Mouse (Mus musculus) frontal cortex, postnatal 25 days (tissue): ENCODE measurements around the gene Tmem218.
A peak's percentile ranks its signal among the peaks of the same experiment; 100 is the strongest.

Source experiments
- DNase-seq, 2 experiments: peaks; one replicate each; pipeline ENCODE4 v3.0.0; 2022; ENCODE audit warnings: low spot score in 2 of 2

Gene Tmem218

DNA sequence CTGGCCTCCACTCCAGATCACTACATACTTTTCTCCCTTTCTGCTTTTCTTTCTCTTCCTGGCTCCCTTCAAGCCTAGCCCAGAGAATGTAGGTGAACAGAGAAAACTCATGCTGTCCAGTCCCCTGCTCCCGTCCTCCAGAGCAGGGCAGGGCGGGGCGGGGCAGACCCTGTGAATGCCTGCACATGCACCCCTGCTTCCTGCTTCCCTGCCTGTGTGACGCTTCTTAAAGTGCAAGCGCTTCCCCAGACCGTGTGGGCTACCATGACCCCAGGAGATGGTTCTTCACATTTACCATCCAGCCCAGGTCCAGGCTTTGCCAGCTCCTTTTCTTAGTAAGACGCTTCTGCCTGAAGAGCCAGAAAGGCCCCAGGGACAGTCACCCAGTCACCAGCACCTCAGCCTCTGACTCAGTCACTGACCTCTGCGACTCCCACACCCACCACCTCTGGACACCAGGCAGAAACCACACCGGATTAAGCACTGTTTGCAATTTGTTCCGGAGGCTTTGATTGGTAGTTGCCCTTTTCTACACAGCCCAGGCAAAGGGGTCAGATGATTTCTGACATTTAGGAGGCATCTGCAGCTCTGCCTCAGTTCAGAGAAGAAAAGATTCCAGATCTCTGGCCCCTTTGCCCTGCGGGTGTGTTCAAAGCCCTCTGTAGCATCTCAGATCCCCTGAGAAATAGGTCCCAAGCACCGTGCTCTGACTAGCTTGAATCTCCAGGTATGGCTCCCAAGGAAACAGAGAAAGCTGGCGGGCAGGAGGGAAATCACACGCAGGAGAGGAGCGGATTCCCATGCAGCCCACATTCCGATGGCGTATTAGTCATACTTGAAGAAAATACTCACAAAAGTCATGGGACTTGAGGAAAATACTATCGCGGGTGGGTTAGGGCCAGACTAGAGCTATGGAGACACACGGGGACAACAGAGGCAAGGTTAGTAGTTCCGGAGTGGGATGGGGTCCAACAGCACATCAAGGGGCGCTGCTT is 24.5 kb downstream of the Tmem218 start:
- no peak for DNase-seq

DNA sequence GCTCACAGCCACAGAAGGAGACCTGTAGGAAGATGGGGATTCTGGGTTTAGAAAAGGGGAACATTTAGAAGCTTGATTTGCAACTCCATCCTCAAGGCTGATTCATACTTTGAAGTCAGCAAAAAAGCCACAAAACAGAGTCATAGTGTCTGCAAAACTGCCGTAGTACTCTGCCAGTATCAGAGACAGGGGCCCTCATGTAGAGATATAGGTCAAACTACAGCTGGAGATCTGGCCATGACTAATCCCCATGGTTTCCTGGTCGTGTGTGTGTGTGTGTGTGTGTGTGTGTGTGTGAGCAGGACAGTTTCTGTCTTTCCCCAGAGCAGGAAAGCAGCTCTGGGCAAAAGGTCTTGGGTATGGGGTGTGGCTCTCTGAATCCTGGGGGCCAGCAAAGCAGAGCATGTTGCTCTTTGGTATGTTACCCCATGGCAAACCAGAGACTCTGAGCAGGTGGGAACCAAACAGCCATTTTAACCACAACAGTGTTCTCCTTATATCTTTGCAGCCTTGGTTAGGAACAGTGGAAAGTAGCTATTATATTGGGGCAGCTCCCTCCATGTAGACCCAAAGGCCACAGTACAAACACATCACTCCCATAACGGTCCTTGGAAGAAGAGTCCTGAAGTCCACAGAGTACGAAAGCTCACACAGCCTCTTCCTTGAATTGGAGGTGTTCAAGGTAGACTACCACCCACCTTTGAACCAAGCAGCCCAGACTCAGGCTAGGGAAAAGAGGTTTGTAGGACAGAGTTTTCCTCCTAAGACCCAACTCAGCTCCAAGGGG is 28.1 kb downstream of the Tmem218 start:
- DNase-seq, result no peak

- DNase-seq, result no peak
These were observed 34.7 kb downstream of the Tmem218 start for GRCm38 (mm10) chr9:37242764-37243163.

DNA sequence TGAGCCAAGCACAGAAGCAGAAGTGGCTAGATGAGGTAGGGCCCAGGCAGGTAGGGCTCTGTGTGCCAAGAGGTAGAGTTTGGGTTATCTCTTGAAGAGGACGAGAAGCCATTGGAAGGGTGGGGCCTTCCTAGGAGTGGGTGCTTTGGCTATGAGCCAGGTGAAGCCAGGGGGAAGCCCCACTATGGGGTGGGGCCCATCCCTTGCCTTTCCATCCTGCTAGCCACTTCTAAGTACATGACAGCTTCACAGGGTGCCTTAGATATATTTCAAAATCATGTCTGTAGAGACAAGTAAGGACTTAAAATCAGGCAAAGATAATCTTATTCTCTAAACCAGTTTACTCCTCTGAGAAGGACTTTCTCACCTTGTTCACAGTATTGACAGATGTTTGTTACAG is 36.6 kb downstream of the Tmem218 start:
- no peak for DNase-seq

- no peak for DNase-seq
These were observed 37.4 kb downstream of the Tmem218 start for GRCm38 (mm10) chr9:37245404-37245803.

GRCm38 (mm10) chr9:37245810-37246209 is 37.8 kb downstream of the Tmem218 start:
- no peak for DNase-seq

GRCm38 (mm10) chr9:37247429-37247828 is 39.4 kb downstream of the Tmem218 start:
- DNase-seq, result no peak

GRCm38 (mm10) chr9:37248381-37248906 is 40.4 kb downstream of the Tmem218 start:
- no peak for DNase-seq

GRCm38 (mm10) chr9:37249976-37250375 is 42.0 kb downstream of the Tmem218 start:
- DNase-seq, result no peak

DNA sequence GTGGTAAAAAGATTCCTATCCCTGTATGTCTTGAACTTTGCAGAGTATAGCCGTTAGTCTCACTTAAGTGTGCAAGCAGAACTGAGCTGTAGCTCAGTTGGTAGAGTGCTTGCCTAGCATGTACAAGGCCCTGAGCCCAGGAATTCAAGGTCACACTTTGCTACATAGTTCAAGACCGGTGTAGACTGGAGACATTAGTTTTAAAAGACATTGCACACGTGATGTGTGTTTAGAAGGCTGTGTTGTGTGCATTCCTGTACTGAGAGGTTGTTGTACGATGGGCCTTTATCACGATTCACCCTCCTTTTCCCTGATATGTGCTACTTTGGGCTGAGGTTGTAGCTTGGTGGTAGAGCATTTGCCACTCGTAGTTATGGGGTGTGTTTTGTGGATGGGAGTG is 42.6 kb downstream of the Tmem218 start:
- DNase-seq, result no peak

DNA sequence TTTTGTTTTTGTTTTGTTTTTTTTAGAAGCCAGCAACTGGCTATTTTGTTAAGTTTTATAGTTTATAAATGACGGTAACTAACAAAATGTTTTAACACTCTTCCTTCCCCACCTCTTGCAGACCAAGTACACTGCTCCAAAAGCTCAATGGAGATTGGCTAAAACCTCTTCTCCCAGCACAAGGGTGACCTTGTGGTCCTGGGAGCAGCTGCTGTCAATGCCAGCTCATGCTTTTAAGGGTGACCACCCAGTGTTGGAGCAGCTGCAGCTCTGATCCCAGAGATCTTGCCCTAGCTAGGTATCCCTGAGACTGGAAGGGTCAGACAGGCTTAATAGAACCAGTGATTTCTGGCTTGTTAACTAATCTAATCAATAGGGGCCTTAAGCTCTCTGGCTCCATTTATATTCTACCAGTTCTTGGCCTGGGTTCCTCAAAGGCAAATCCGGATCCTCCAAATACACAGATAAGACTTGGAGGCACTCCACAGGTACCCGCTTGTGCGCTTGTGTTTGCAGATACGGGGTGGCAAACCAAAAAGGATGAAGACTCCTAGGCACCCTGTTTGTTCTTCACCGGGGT is 46.6 kb downstream of the Tmem218 start:
- no peak for DNase-seq

DNA sequence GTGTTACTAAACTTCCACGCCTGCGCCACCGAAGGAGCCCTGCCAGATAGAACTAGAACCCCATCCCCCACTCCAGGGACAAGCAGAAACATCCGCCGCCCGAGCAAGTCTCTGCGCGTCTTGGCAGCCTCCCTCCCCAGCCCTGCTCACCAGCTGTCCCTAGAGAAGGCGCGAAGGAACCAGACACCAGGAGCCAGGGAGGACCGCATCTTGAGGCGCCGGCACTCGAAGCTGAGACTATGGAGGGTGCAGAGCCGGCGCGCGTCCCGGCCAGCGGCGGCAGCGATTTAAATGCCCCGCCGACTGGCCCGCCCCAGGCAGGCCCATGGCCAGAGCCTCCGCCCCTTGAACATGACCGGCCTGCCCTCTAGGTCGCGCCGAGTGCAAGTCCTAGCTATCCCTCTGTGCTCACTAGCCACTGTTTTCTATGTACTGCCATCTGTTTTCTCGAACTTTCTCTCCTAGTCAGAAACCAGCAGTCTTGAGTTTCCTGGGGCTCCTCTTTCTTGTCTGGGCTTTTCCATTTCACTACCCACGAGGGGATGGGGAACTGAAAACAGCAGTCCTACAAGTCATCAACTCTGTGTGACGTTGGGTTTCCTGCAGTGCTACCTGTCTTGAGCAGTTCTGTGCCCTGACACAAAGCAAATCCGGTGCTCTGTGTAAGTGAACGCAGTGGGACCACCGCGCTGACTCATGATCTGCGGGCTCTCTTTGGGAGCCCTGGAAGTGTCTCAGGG is 47.3 kb downstream of the Tmem218 start, which contains the start of gene Slc37a2:
Slc37a2 (minus strand) TSS at position 590 of the 740 bp plus-strand sequence.
- DNase-seq, result peak in 1 of 2 experiments; percentile 60

DNA sequence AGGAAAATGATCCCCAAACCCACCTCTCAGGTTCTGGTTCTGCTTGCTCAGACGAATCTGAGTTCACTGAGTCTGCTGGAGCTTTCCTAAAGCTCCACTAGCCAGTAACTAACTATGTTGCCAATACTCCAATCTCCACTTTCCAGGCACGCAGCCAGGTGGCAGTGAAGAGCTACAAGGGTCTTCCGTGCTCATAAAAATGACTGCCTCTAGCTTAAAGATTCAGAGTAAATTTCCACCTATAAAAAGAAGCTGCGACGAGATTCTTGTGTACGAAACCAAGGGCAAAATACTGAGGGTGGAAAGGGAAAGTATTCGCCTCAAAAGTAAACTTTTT is 47.8 kb downstream of the Tmem218 start:
- peak in 1 of 2 experiments; percentile 30 for DNase-seq

DNA sequence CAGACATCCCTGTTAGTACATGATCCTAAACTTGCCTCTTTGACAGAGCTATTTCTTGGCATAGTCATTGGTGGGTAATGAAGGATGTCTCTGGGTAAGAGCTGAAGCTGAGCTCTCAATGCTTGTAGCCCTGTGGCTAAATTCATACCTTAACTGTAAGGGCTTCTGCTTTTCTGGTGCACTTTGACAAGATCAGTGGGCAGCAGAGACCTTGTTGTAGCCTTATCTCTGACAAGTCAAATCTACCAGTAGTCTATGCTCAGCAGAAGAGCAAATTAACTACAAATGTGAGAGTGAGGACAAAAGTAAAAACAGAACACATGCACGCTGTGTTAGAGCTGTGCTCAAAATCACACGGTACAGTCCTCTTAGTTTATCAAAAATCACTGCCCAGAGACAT is 58.6 kb downstream of the Tmem218 start:
- no peak for DNase-seq
